Mouse (Mus musculus) liver, adult 2 months (tissue): ENCODE measurements around the gene Pfkfb2. TPM values are rescaled to one million over a fixed set of nuclear protein-coding genes. Genes with fewer than 3 reads are reported as not detected.

Source experiments
- DNase-seq: peaks from one replicate; pipeline ENCODE4 v3.0.0-alpha.2; 2011; ENCODE audit warnings: low read depth, low spot score; ENCODE audit errors: extremely low read depth
- H3K27ac ChIP-seq: fragments of 200-500 bp; replicated peaks from 2 replicates; pipeline ENCODE4 v1.5.1; 2012; ENCODE audit warnings: low read depth, mild to moderate bottlenecking, control low read depth, inconsistent platforms, low read length; ENCODE audit not compliant: insufficient read depth
- H3K27me3 ChIP-seq: fragments of 200-500 bp; 2 replicates; pipeline ENCODE4 v1.6.1; 2012; ENCODE audit warnings: mild to moderate bottlenecking, moderate library complexity, low read length, inconsistent platforms; ENCODE audit not compliant: control insufficient read depth, insufficient read depth
- H3K36me3 ChIP-seq: fragments of 200-500 bp; 2 replicates; pipeline ENCODE4 v1.6.1; 2012; ENCODE audit warnings: low read length, inconsistent platforms; ENCODE audit not compliant: control insufficient read depth, insufficient read depth
- H3K4me1 ChIP-seq: fragments of 200-500 bp; 2 replicates; pipeline ENCODE4 v1.6.1; 2011; ENCODE audit warnings: low read length; ENCODE audit not compliant: control insufficient read depth, insufficient read depth
- H3K4me3 ChIP-seq: fragments of 200-500 bp; 2 replicates; pipeline ENCODE4 v1.5.1; 2011; ENCODE audit warnings: low read depth, mild to moderate bottlenecking, control low read depth, low read length, moderate library complexity; ENCODE audit not compliant: insufficient read depth
- H3K79me2 ChIP-seq: fragments of 200-500 bp; 2 replicates; pipeline ENCODE4 v1.6.1; 2012; ENCODE audit warnings: inconsistent platforms, mild to moderate bottlenecking, low read length, moderate library complexity; ENCODE audit not compliant: control insufficient read depth, insufficient read depth
- H3K9ac ChIP-seq: fragments of 200-500 bp; 2 replicates; pipeline ENCODE4 v1.6.1; 2012; ENCODE audit warnings: low read depth, mild to moderate bottlenecking, control low read depth, inconsistent platforms, low read length
- CTCF ChIP-seq: fragments of 200-500 bp; IDR thresholded peaks from 2 replicates; pipeline ENCODE4 v1.5.1; 2011; ENCODE audit warnings: low read depth, low read length, control low read depth
- POLR2A ChIP-seq: fragments of 200-500 bp; IDR thresholded peaks from 2 replicates; pipeline ENCODE4 v1.6.1; 2011; ENCODE audit warnings: low read length, control low read depth; ENCODE audit not compliant: insufficient read depth; ENCODE audit errors: extremely low read depth
- WGBS: fragments of 180-500 bp; shearing (Covaris S2); methylation state at CpG from one replicate; pipeline ENCODE4 v1.1.7; 2018; 5-methylcytosine and 5-hydroxymethylcytosine counted together
- polyA plus RNA-seq: library from polyadenylated mRNA; depleted of rRNA; stranded (reverse); fragments of >200 nt; gene quantifications from 2 replicates; pipeline ENCODE4 v1.2.3, GENCODE M21; 2012
- total RNA-seq: library from RNA; depleted of rRNA; stranded (reverse); fragments of >200 nt; gene quantifications from 2 replicates; pipeline ENCODE4 v1.2.3, GENCODE M21; 2014

Gene Pfkfb2
- total and polyA plus RNA-seq, 2 experiments = 8.5 to 19.5 TPM

DNA sequence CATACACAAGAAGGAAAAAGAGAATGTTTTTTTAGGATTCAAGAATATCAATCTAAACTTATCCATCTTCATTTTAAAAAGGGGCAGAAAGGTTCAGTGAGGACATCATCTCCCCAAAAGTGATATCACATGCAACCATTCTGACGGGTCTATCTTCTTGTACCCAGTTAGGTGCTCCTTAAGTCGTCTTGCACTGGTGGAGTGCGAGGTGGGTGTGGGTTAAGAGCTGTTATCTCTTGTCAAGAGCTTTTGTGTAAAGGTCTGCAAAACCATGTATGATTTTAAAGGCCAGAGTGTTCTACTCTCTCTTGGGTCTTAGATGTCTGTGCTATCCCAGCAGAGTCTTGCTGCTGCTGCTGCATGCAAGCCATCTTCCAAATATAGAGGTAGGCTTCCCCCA, 17.8 kb upstream of the Pfkfb2 start:
- H3K4me3 ChIP-seq = no peak overlapping the region
- H3K79me2 ChIP-seq = no peaks in the 10 kb centered on the region
- H3K4me1 ChIP-seq = peaks cover 1% of the 10 kb centered on the region; the same call in 1 of the 2 replicates
- no peak overlapping the region for H3K9ac ChIP-seq
- H3K27me3 ChIP-seq = no peaks in the 10 kb centered on the region
- WGBS = 89% methylated on average over 3 of the region's 3 CpGs
- H3K36me3 ChIP-seq = no peaks in the 10 kb centered on the region
- no peak for DNase-seq
- TF ChIP-seq CTCF (no peak), POLR2A (no peak)
- no peak overlapping the region for H3K27ac ChIP-seq

DNA sequence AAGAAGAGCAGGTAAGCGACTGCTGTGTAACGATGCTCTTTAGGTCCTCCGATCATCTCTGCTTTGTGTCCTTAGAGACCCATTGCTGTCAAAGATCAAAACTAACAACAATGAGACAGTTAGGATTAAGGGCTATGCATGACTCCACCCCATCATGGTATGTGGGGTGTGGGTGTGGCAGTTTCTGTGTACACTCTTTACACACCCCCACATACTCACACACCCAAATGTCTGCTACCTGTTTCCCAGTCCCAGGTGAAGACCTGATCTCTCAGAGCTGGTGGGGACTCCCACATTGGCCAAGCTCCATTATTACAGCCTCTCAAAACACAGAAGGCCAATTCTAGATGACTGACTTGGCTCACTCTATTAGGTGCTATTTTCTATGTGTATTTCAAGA, 16.5 kb upstream of the Pfkfb2 start:
- 96% methylated on average over 3 of the region's 3 CpGs for WGBS
- no peak overlapping the region for H3K27ac ChIP-seq
- peaks cover 7% of the 10 kb centered on the region for H3K4me1 ChIP-seq

DNA sequence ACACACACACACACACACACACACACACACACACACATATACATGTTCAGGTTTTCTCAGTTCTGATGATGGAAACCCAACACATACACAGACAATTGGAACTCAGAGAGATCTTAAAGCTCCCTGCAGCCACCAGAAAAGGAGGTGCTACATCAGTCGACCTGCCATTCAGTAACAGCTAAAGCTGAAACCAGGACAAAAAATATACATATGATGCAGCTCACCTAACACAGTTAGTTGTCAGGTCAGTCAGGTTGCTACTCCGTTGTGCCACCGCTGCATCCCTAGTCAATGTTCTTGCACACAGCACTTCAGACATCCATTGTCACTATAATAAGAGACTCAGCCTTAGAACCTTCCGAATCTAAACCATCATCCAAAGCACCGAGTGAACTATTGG, 15.9 kb upstream of the Pfkfb2 start:
- Histone ChIP-seq H3K9ac (no peak overlapping the region), H3K4me3 (no peak overlapping the region), H3K36me3 (no peaks in the 10 kb centered on the region), H3K4me1 (peaks cover 12% of the 10 kb centered on the region), H3K27ac (no peak overlapping the region), H3K27me3 (no peaks in the 10 kb centered on the region), H3K79me2 (no peaks in the 10 kb centered on the region)
- WGBS = 89% methylated on average over 5 of the region's 5 CpGs
- TF ChIP-seq POLR2A (no peak), CTCF (no peak)
- DNase-seq = no peak

More for the DNA sequence above, 16.5 kb upstream of the Pfkfb2 start:
- Histone ChIP-seq H3K36me3 (no peaks in the 10 kb centered on the region), H3K4me3 (no peak overlapping the region), H3K27me3 (no peaks in the 10 kb centered on the region), H3K79me2 (no peaks in the 10 kb centered on the region), H3K9ac (no peak overlapping the region)
- TF ChIP-seq CTCF = no peak
- TF ChIP-seq POLR2A = no peak
- no peak for DNase-seq

DNA sequence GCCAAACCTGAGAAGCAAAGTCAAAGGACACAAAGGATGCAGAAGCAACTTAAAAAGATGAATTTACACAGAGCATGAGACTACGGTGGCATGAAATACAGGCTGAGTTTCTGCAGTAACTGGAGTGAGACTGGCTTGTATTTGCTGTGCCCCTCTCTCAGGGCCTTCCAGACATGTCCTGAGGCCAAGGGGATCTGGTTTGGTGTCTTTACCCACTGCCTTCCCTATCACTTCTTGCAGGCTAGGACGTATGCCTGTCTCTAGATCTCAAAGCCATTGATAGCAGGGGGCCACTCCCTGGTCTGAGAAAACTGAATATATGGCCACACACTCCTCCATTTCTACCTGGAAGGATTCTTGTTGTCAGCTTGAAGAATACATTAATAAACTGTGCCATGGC, 15.2 kb upstream of the Pfkfb2 start:
- H3K4me3 ChIP-seq = no peak overlapping the region
- TF ChIP-seq CTCF (no peak), POLR2A (no peak)
- H3K27ac ChIP-seq = no peak overlapping the region
- H3K9ac ChIP-seq = no peak overlapping the region
- no peak for DNase-seq
- WGBS = 92% methylated on average over 2 of the region's 2 CpGs
- H3K36me3 ChIP-seq = no peaks in the 10 kb centered on the region
- H3K27me3 ChIP-seq = no peaks in the 10 kb centered on the region
- peaks cover 12% of the 10 kb centered on the region for H3K4me1 ChIP-seq
- no peaks in the 10 kb centered on the region for H3K79me2 ChIP-seq

DNA sequence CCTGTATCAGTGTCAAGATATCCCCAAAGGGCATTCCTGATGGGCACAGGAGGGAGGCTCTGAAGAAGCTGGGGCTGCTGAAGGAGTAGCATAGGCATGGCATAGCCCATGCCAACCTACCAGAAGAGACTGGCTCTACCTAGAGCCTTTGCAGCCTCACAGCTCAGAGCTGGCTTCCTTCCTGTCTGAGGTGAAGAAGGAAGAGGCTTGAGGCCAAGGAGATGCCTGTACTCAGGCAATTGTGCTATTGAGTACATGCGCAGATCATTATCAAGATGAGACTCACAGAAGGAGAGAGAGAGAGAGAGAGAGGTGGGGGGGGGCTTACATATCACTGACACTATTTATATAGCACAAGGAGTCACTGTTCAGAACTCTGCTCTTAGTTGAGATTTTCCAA, 14.7 kb upstream of the Pfkfb2 start:
- Histone ChIP-seq H3K9ac (no peak overlapping the region), H3K79me2 (no peaks in the 10 kb centered on the region), H3K4me3 (no peak overlapping the region), H3K4me1 (peaks cover 12% of the 10 kb centered on the region), H3K27ac (no peak overlapping the region), H3K27me3 (no peaks in the 10 kb centered on the region), H3K36me3 (no peaks in the 10 kb centered on the region)
- DNase-seq = no peak
- no peak for TF ChIP-seq POLR2A
- no peak for TF ChIP-seq CTCF
- WGBS = 95% methylated on average over 1 of the region's 1 CpGs

DNA sequence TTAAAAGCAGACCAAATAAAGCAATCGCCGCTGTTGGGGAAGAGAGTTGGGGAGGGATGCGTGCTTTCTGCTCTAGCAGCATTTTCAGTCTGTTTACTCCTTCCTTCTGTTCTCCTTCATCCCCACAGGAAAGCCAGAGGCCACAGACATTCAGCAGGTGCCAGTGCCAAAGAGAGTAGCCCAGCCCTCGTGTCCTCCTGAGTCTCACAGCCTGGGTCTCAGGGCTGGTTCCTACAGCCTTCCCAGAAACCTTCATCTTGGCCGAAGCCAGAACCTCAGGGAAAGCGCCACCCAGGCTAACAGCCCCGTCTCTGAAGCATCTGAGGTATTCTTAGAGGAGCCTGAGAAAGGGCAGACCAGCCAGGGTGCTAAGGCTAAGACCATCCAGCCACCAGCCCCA, 13.1 kb upstream of the Pfkfb2 start:
- Histone ChIP-seq H3K27me3 (no peaks in the 10 kb centered on the region), H3K4me1 (peaks cover 12% of the 10 kb centered on the region), H3K9ac (no peak overlapping the region), H3K4me3 (no peak overlapping the region), H3K36me3 (no peaks in the 10 kb centered on the region), H3K79me2 (no peaks in the 10 kb centered on the region), H3K27ac (no peak overlapping the region)
- no peak for TF ChIP-seq CTCF
- TF ChIP-seq POLR2A = no peak
- 96% methylated on average over 7 of the region's 7 CpGs for WGBS
- DNase-seq = no peak
